Mouse (Mus musculus) heart, embryonic 13.5 days (tissue): Measurements from ENCODE around the gene Reg3g. TPM values are rescaled to one million over a fixed set of nuclear protein-coding genes. Genes with fewer than 3 reads are reported as not detected.
"Not testable (repeated sequence)": the region's sequence is repeated elsewhere in the genome, so short reads cannot be mapped to it uniquely, and the experiment has no call there.

ENCODE experiments used
- ATAC-seq: fragments of 200-750 bp; cut with Nextera tagmentation; 2 replicates; pipeline ENCODE4 v1.8.0; 2017; ENCODE audit warnings: moderate TSS enrichment; ENCODE audit not compliant: insufficient number of reproducible peaks, low FRiP score, low TSS enrichment; ENCODE audit errors: extremely low read depth
- H3K27ac ChIP-seq: fragments of 300-500 bp; sonication (generic); replicated peaks from 2 replicates; pipeline ENCODE4 v1.5.1; 2015; ENCODE audit warnings: moderate library complexity, mild to moderate bottlenecking, inconsistent platforms
- H3K27me3 ChIP-seq: fragments of 300-500 bp; sonication (generic); replicated peaks from 2 replicates; pipeline ENCODE4 v1.6.1; 2015; ENCODE audit warnings: mild to moderate bottlenecking, inconsistent platforms
- H3K36me3 ChIP-seq: fragments of 300-500 bp; sonication (generic); 2 replicates; pipeline ENCODE4 v1.6.1; 2015; ENCODE audit warnings: mild to moderate bottlenecking, inconsistent platforms
- H3K4me1 ChIP-seq: fragments of 300-500 bp; sonication (generic); 2 replicates; pipeline ENCODE4 v1.6.1; 2015; ENCODE audit warnings: inconsistent platforms
- H3K4me2 ChIP-seq: fragments of 300-500 bp; sonication (generic); 2 replicates; pipeline ENCODE4 v1.6.1; 2015; ENCODE audit warnings: inconsistent platforms, mild to moderate bottlenecking, moderate library complexity
- H3K4me3 ChIP-seq: fragments of 300-500 bp; sonication (generic); 2 replicates; pipeline ENCODE4 v1.5.1; 2015; ENCODE audit warnings: moderate library complexity, mild to moderate bottlenecking, inconsistent platforms
- H3K9ac ChIP-seq: fragments of 300-500 bp; sonication (generic); 2 replicates; pipeline ENCODE4 v1.6.1; 2015; ENCODE audit warnings: inconsistent platforms, mild to moderate bottlenecking, moderate library complexity
- H3K9me3 ChIP-seq: fragments of 300-500 bp; sonication (generic); 2 replicates; pipeline ENCODE4 v1.6.1; 2016; ENCODE audit warnings: inconsistent platforms
- WGBS: fragments of 180-500 bp; shearing (Covaris S2); methylation state at CpG from one replicate; pipeline ENCODE4 v1.1.7; 2015; ENCODE audit warnings: mixed read lengths; 5-methylcytosine and 5-hydroxymethylcytosine counted together
- polyA plus RNA-seq: library from polyadenylated mRNA; unstranded; fragments of >200 nt; fragmentation: Nextera tagmentation; extraction: Ambion mirVana; gene quantifications from 2 replicates; pipeline ENCODE4 v1.2.1, GENCODE M21; 2015

Reg3g gene
- polyA plus RNA-seq, 1 experiment from 2014 or later = not detected

DNA sequence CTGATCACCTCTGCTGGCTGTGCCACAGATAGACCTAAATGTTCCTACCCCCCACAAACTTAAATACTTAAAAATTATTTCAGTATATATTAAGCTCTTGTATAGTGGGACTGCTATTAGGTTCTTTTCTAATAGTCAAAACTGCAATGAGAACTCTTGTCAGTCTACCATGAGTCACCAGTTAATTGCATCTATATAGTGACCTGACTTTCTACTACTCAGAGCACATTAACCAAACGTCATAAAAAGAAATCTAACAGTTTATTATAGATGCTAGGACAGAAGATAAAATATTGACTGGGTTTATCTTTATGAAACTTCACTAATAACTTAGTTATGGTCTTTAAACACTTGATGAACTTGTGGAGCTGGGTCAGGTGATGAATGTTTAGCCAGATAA is 21.5 kb downstream of the Reg3g start:
- no peak overlapping the region for H3K9ac ChIP-seq
- H3K4me1 ChIP-seq = no peaks in the 10 kb centered on the region
- peaks cover 6% of the 10 kb centered on the region; the same call in 1 of the 2 replicates for H3K9me3 ChIP-seq
- H3K4me3 ChIP-seq = no peak overlapping the region
- no peak for ATAC-seq
- 48% methylated on average over 1 of the region's 1 CpGs for WGBS
- H3K27me3 ChIP-seq = no peaks in the 10 kb centered on the region
- no peak overlapping the region for H3K27ac ChIP-seq
- H3K4me2 ChIP-seq = no peak overlapping the region
- H3K36me3 ChIP-seq = no peaks in the 10 kb centered on the region

DNA sequence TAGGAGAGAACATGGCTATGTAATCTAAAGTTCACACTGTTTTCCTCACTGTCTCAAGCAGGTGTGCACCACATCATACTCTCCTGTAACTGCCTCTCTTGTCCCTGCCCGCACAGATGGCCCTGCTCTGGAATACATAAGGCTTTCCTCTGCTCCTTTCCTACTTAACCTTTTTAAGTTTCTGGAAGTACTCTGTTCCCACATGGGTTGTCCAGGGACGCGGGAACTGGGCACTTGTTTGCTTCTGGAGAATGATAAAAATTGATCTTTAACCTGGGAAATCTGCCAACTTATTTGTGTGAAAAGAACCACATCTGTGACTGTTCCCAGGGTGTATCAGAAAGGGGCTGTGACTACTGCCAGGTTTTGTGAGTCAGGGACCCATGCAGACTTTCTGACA is 43.2 kb downstream of the Reg3g start:
- Histone ChIP-seq H3K4me2 (no peak overlapping the region), H3K27me3 (no peaks in the 10 kb centered on the region), H3K4me1 (no peaks in the 10 kb centered on the region), H3K9ac (no peak overlapping the region), H3K9me3 (no peaks in the 10 kb centered on the region), H3K27ac (no peak overlapping the region), H3K36me3 (no peaks in the 10 kb centered on the region), H3K4me3 (no peak overlapping the region)
- WGBS = 61% methylated on average over 3 of the region's 3 CpGs
- ATAC-seq = no peak

- ATAC-seq, H3K9ac ChIP-seq, H3K27ac ChIP-seq, H3K4me2 ChIP-seq, H3K9me3 ChIP-seq, H3K4me3 ChIP-seq, H3K36me3 ChIP-seq, H3K4me1 ChIP-seq, H3K27me3 ChIP-seq: not testable (repeated sequence)
These were observed 46.3 kb downstream of the Reg3g start, which contains the start of gene Reg1 for GRCm38 (mm10) chr6:78422411-78422810. Reg1 (plus strand) TSS chr6:78422711.

Other genes with a start within 250 kb of the Reg3g start
- 0.33 and 2.6 TPM in 2 replicates for gene Reg3b, start 98.2 kb downstream of the Reg3g start, polyA plus RNA-seq
- not detected in 2 replicates for gene Reg3d, start 90.0 kb downstream of the Reg3g start, polyA plus RNA-seq
- not detected in 2 replicates for gene Reg3a, start 88.2 kb downstream of the Reg3g start, polyA plus RNA-seq
- not detected in 2 replicates for gene Reg2, start 73.2 kb downstream of the Reg3g start, polyA plus RNA-seq
- gene Reg1, start 46.2 kb downstream of the Reg3g start, polyA plus RNA-seq = not detected in 2 replicates